Mouse (Mus musculus) heart, embryonic 13.5 days (tissue): ENCODE results near the gene Zbtb9. TPM values are rescaled to one million over a fixed set of nuclear protein-coding genes. Genes with fewer than 3 reads are reported as not detected.

Experiments
- ATAC-seq: fragments of 200-750 bp; cut with Nextera tagmentation; 2 replicates; pipeline ENCODE4 v1.8.0; 2017; ENCODE audit warnings: moderate TSS enrichment; ENCODE audit not compliant: insufficient number of reproducible peaks, low FRiP score, low TSS enrichment; ENCODE audit errors: extremely low read depth
- H3K27ac ChIP-seq: fragments of 300-500 bp; sonication (generic); replicated peaks from 2 replicates; pipeline ENCODE4 v1.5.1; 2015; ENCODE audit warnings: moderate library complexity, mild to moderate bottlenecking, inconsistent platforms
- H3K27me3 ChIP-seq: fragments of 300-500 bp; sonication (generic); replicated peaks from 2 replicates; pipeline ENCODE4 v1.6.1; 2015; ENCODE audit warnings: mild to moderate bottlenecking, inconsistent platforms
- H3K36me3 ChIP-seq: fragments of 300-500 bp; sonication (generic); 2 replicates; pipeline ENCODE4 v1.6.1; 2015; ENCODE audit warnings: mild to moderate bottlenecking, inconsistent platforms
- H3K4me1 ChIP-seq: fragments of 300-500 bp; sonication (generic); 2 replicates; pipeline ENCODE4 v1.6.1; 2015; ENCODE audit warnings: inconsistent platforms
- H3K4me2 ChIP-seq: fragments of 300-500 bp; sonication (generic); 2 replicates; pipeline ENCODE4 v1.6.1; 2015; ENCODE audit warnings: inconsistent platforms, mild to moderate bottlenecking, moderate library complexity
- H3K4me3 ChIP-seq: fragments of 300-500 bp; sonication (generic); 2 replicates; pipeline ENCODE4 v1.5.1; 2015; ENCODE audit warnings: moderate library complexity, mild to moderate bottlenecking, inconsistent platforms
- H3K9ac ChIP-seq: fragments of 300-500 bp; sonication (generic); 2 replicates; pipeline ENCODE4 v1.6.1; 2015; ENCODE audit warnings: inconsistent platforms, mild to moderate bottlenecking, moderate library complexity
- H3K9me3 ChIP-seq: fragments of 300-500 bp; sonication (generic); 2 replicates; pipeline ENCODE4 v1.6.1; 2016; ENCODE audit warnings: inconsistent platforms
- WGBS: fragments of 180-500 bp; shearing (Covaris S2); methylation state at CpG from one replicate; pipeline ENCODE4 v1.1.7; 2015; ENCODE audit warnings: mixed read lengths; 5-methylcytosine and 5-hydroxymethylcytosine counted together
- polyA plus RNA-seq: library from polyadenylated mRNA; unstranded; fragments of >200 nt; fragmentation: Nextera tagmentation; extraction: Ambion mirVana; gene quantifications from 2 replicates; pipeline ENCODE4 v1.2.1, GENCODE M21; 2015

The Zbtb9 gene
- polyA plus RNA-seq, 1 experiment from 2014 or later, result 9.1 TPM

- Histone ChIP-seq H3K27ac (peak overlapping the region; percentile 74), H3K27me3 (peaks cover 3% of the 10 kb centered on the region; the same call in 1 of the 2 replicates), H3K4me1 (peaks cover 79% of the 10 kb centered on the region), H3K36me3 (no peaks in the 10 kb centered on the region), H3K9ac (peak overlapping the region; percentile 94), H3K4me3 (peak overlapping the region; percentile 79), H3K9me3 (no peaks in the 10 kb centered on the region), H3K4me2 (peak overlapping the region; percentile 96)
- no peak for ATAC-seq
- 11% methylated on average over 13 of the region's 14 CpGs for WGBS
These were observed 23.9 kb upstream of the Zbtb9 start for GRCm38 (mm10) chr17:26949051-26949577.

DNA sequence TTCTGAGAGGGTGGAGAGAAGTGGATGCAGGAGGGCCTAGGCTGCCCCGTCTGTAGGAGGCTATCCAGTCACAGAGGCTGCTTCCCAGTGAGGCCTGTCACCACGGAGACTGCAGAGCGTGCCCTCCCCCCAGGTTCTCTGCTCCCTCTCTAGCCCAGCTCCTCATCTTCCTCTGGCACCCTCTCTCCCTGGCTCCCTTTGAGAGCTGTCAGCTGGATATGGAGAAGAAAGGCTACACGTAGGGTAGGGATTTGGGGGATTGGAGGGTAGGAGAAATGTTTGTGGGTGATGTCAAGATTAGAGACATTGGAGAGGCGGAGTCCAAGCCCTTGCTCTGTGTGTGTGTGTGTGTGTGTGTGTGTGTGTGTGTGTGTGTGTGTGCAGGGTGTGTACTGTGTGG lies 23.1 kb upstream of the Zbtb9 start:
- ATAC-seq, result no peak
- Histone ChIP-seq H3K27ac (peak overlapping the region; percentile 74), H3K27me3 (peaks cover 3% of the 10 kb centered on the region; the same call in 1 of the 2 replicates), H3K36me3 (peaks cover under 1% of the 10 kb centered on the region; the same call in 1 of the 2 replicates), H3K9ac (peak overlapping the region; percentile 94), H3K9me3 (no peaks in the 10 kb centered on the region), H3K4me2 (peak overlapping the region; percentile 96), H3K4me1 (peaks cover 87% of the 10 kb centered on the region), H3K4me3 (peak overlapping the region; percentile 79)
- 50% methylated on average over 5 of the region's 5 CpGs for WGBS

DNA sequence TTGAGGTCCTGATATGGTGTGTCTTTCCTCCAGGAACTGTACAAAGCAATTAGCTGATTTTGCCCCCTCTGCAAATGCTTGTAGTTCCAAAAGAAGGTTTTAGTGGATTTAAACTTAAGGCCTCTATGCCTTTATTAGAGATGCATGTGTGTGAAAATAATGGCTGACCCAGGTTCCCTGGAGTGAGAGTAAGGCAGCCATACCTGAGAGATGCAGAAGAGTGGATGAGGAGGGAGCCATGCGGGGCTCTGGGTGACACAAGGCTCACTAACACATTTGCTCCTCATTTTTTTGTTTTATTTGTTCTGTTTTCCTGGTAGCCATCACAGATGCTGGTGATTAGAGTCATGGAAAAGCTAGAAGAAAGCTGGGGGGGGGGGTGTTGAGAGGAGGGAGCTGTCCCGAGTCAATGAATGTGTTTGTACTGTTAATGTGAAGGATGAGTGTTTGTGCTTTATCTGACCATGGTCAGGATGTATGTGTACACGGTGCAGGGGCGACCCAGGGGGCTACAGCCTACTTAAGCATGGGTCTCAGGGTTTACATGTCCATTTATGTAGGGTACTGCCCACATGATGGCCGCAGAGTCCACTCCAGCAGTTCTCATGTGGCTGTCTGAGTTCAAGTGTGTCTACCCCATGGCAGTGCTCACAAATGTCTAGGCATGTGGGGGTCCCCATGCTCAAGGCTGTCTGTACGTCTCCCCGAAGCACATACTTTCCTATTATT lies 22.2 kb upstream of the Zbtb9 start:
- WGBS, result 35% methylated on average over 7 of the region's 7 CpGs
- Histone ChIP-seq H3K4me3 (peak overlapping the region; percentile 48), H3K27me3 (no peaks in the 10 kb centered on the region; the same call in 1 of the 2 replicates), H3K4me1 (peaks cover 89% of the 10 kb centered on the region), H3K9me3 (no peaks in the 10 kb centered on the region), H3K27ac (peak overlapping the region; percentile 54), H3K9ac (peak overlapping the region; percentile 79), H3K4me2 (peak overlapping the region; percentile 64), H3K36me3 (peaks cover 9% of the 10 kb centered on the region; the same call in 1 of the 2 replicates)
- ATAC-seq, result no peak

DNA sequence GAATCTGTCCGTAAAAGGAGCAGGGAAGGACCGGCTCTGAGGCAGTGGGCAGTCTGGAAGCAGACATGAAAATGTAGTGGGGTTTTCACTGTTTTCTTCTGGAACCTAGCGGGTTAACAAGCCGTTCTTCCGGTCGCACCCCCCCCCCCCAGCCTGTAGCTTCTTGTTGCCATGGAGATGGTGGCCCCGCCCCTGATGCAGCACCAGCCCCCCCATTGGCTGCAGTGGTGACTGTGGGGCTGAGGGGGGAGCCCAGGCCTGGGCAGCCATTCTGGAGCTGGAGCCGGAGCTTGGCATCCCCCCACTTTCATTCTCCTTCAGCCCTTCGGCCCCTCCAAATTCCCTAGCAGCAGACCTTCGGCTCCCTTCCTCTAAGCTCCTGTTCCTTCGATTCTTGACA lies 21.6 kb upstream of the Zbtb9 start:
- WGBS, result 1% methylated on average over 11 of the region's 11 CpGs
- Histone ChIP-seq H3K9ac (peak overlapping the region; percentile 79), H3K4me3 (peak overlapping the region; percentile 48), H3K4me1 (peaks cover 85% of the 10 kb centered on the region), H3K36me3 (peaks cover 16% of the 10 kb centered on the region), H3K27ac (peak overlapping the region; percentile 95), H3K27me3 (no peaks in the 10 kb centered on the region; the same call in 1 of the 2 replicates), H3K4me2 (peak overlapping the region; percentile 64), H3K9me3 (no peaks in the 10 kb centered on the region)
- no peak for ATAC-seq

- H3K27ac ChIP-seq, result peak overlapping the region; percentile 95
- H3K27me3 ChIP-seq, result no peaks in the 10 kb centered on the region; the same call in 1 of the 2 replicates
- peak overlapping the region; percentile 79 for H3K9ac ChIP-seq
- H3K4me2 ChIP-seq, result peak overlapping the region; percentile 64
- H3K4me3 ChIP-seq, result peak overlapping the region; percentile 48
- H3K9me3 ChIP-seq, result no peaks in the 10 kb centered on the region
- peaks cover 24% of the 10 kb centered on the region for H3K36me3 ChIP-seq
- H3K4me1 ChIP-seq, result peaks cover 85% of the 10 kb centered on the region
- WGBS, result 17% methylated on average over 23 of the region's 23 CpGs
- ATAC-seq, result no peak
These were observed 20.8 kb upstream of the Zbtb9 start for GRCm38 (mm10) chr17:26951952-26952877.

DNA sequence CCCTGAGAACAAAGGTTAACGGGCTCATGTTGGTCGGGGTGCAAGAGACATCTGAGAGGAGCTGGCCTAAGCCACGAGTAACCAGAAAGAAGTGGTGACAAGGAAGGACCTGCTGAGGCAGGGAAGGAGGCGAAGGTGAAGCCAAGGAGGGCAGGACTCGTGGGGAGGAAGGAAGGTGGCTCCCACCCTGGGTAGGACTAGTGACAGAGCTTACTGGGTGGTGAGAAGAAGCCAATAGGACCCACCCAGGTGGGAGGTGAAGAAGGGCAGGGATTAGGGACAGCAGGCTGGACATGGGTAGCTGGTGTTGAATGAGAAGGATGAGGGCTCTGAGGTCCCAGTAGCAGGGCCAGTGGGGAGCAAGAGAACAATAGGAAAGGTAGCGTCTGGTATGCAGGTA lies 19.8 kb upstream of the Zbtb9 start:
- 26% methylated on average over 6 of the region's 6 CpGs for WGBS
- Histone ChIP-seq H3K9me3 (no peaks in the 10 kb centered on the region), H3K27ac (peak overlapping the region; percentile 95), H3K4me3 (peak overlapping the region; percentile 48), H3K27me3 (no peaks in the 10 kb centered on the region; the same call in 1 of the 2 replicates), H3K9ac (peak overlapping the region; percentile 79), H3K4me1 (peaks cover 78% of the 10 kb centered on the region), H3K4me2 (peak overlapping the region; percentile 64), H3K36me3 (peaks cover 34% of the 10 kb centered on the region)
- ATAC-seq, result no peak

GRCm38 (mm10) chr17:26953726-26954125 lies 19.2 kb upstream of the Zbtb9 start:
- peaks cover 77% of the 10 kb centered on the region for H3K4me1 ChIP-seq
- peak overlapping the region; percentile 79 for H3K9ac ChIP-seq
- peak; percentile 24; the same call in 1 of the 2 replicates for ATAC-seq
- peaks cover 38% of the 10 kb centered on the region for H3K36me3 ChIP-seq
- peak overlapping the region; percentile 95 for H3K27ac ChIP-seq
- 5% methylated on average over 16 of the region's 16 CpGs for WGBS
- peak overlapping the region; percentile 48 for H3K4me3 ChIP-seq
- H3K9me3 ChIP-seq, result no peaks in the 10 kb centered on the region
- H3K27me3 ChIP-seq, result no peaks in the 10 kb centered on the region; the same call in 1 of the 2 replicates
- peak overlapping the region; percentile 64 for H3K4me2 ChIP-seq

DNA sequence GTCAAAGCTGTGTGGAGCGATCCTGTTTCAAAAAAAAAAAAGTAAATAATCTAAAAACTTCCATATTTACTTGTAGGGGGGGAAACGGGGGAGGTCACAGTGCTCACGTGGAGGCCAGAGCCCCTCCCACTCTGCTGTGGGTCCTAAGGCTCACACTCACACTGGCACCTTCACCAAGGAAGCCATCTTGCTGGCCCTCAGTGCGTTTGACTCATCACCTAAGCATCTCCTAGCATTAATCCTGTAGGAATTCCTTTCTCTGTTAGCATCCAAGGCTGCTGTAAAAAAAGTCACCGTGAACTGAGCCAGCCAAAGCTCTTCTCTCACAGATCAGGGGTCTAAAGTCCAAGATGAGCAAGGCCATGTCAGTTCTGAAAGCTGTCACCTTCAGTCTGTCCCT lies 16.7 kb upstream of the Zbtb9 start:
- WGBS, result 68% methylated on average over 5 of the region's 5 CpGs
- H3K36me3 ChIP-seq, result peaks cover 59% of the 10 kb centered on the region

GRCm38 (mm10) chr17:26956895-26957294 lies 16.1 kb upstream of the Zbtb9 start:
- no peak for ATAC-seq
- Histone ChIP-seq H3K9ac (peak overlapping the region; percentile 19; the same call in 1 of the 2 replicates), H3K4me3 (no peak overlapping the region), H3K27ac (0 out of 2 replicates have a peak overlapping the region, but pooled peaks have one; percentile 8), H3K36me3 (peaks cover 65% of the 10 kb centered on the region), H3K9me3 (no peaks in the 10 kb centered on the region), H3K4me1 (peaks cover 46% of the 10 kb centered on the region), H3K4me2 (peak overlapping the region; percentile 7; the same call in 1 of the 2 replicates), H3K27me3 (no peaks in the 10 kb centered on the region; the same call in 1 of the 2 replicates)
- 66% methylated on average over 18 of the region's 18 CpGs for WGBS

More for the DNA sequence above, 16.7 kb upstream of the Zbtb9 start:
- Histone ChIP-seq H3K4me1 (peaks cover 51% of the 10 kb centered on the region), H3K27me3 (no peaks in the 10 kb centered on the region; the same call in 1 of the 2 replicates), H3K4me3 (no peak overlapping the region), H3K9me3 (no peaks in the 10 kb centered on the region), H3K4me2 (peak overlapping the region; percentile 7; the same call in 1 of the 2 replicates), H3K27ac (0 out of 2 replicates have a peak overlapping the region, but pooled peaks have one; percentile 8), H3K9ac (no peak overlapping the region)
- ATAC-seq, result no peak

DNA sequence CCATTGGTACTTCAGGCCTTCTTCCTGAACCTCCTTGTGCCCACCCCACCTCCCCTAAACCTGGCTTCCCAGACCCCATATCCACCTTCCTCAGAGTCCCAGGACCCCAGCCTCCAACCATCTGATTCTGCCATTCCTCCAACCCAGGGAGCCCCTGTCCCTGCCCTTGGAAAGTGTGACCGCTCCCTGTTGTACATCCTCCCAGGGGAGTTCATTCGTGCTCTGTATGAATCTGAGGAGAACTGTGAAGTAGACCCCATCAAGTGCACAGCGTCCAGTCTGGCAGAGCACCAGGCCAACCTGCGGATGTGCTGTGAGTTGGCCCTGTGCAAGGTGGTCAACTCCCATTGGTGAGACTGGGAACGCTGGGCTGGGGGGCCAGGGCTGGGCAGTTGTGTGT lies 15.1 kb upstream of the Zbtb9 start:
- no peak overlapping the region for H3K4me3 ChIP-seq
- H3K36me3 ChIP-seq, result peaks cover 75% of the 10 kb centered on the region
- peaks cover 36% of the 10 kb centered on the region for H3K4me1 ChIP-seq
- no peak overlapping the region for H3K4me2 ChIP-seq
- no peaks in the 10 kb centered on the region; the same call in 1 of the 2 replicates for H3K27me3 ChIP-seq
- no peaks in the 10 kb centered on the region for H3K9me3 ChIP-seq
- no peak for ATAC-seq
- no peak overlapping the region for H3K9ac ChIP-seq
- no peak overlapping the region for H3K27ac ChIP-seq
- WGBS, result 89% methylated on average over 5 of the region's 5 CpGs
